Mouse (Mus musculus) neural tube, embryonic 15.5 days (tissue): ENCODE measurements around the gene Csf2rb2. TPM values are rescaled to one million over a fixed set of nuclear protein-coding genes. Genes with fewer than 3 reads are reported as not detected.
"Not testable (repeated sequence)": the region's sequence is repeated elsewhere in the genome, so short reads cannot be mapped to it uniquely, and the experiment has no call there.

ENCODE experiments used
- ATAC-seq: fragments of 200-750 bp; cut with Nextera tagmentation; 2 replicates; pipeline ENCODE4 v1.8.0; 2017; ENCODE audit warnings: mild to moderate bottlenecking, moderate TSS enrichment, moderate library complexity; ENCODE audit not compliant: low FRiP score
- H3K27ac ChIP-seq: fragments of 300-500 bp; sonication (generic); replicated peaks from 2 replicates; pipeline ENCODE4 v1.5.1; 2015; ENCODE audit warnings: mild to moderate bottlenecking, inconsistent platforms
- H3K27me3 ChIP-seq: fragments of 300-500 bp; sonication (generic); replicated peaks from 2 replicates; pipeline ENCODE4 v1.6.1; 2015; ENCODE audit warnings: inconsistent platforms
- H3K36me3 ChIP-seq: fragments of 300-500 bp; sonication (generic); 2 replicates; pipeline ENCODE4 v1.6.1; 2015; ENCODE audit warnings: inconsistent platforms
- H3K4me1 ChIP-seq: fragments of 300-500 bp; sonication (generic); 2 replicates; pipeline ENCODE4 v1.6.1; 2015; ENCODE audit warnings: inconsistent platforms
- H3K4me2 ChIP-seq: fragments of 300-500 bp; sonication (generic); 2 replicates; pipeline ENCODE4 v1.6.1; 2015; ENCODE audit warnings: inconsistent platforms, mild to moderate bottlenecking, moderate library complexity
- H3K4me3 ChIP-seq: fragments of 300-500 bp; sonication (generic); replicated peaks from 2 replicates; pipeline ENCODE4 v1.5.1; 2015; ENCODE audit warnings: mild to moderate bottlenecking, inconsistent platforms
- H3K9ac ChIP-seq: fragments of 300-500 bp; sonication (generic); replicated peaks from 2 replicates; pipeline ENCODE4 v1.6.1; 2015; ENCODE audit warnings: mild to moderate bottlenecking, inconsistent platforms
- H3K9me3 ChIP-seq: fragments of 300-500 bp; sonication (generic); replicated peaks from 2 replicates; pipeline ENCODE4 v1.6.1; 2016; ENCODE audit warnings: inconsistent platforms
- WGBS: fragments of 180-500 bp; shearing (Covaris S2); methylation state at CpG from one replicate; pipeline ENCODE4 v1.1.7; 2015; ENCODE audit warnings: mixed read lengths; 5-methylcytosine and 5-hydroxymethylcytosine counted together
- polyA plus RNA-seq: library from polyadenylated mRNA; unstranded; fragments of >200 nt; fragmentation: Nextera tagmentation; extraction: Ambion mirVana; gene quantifications from 2 replicates; pipeline ENCODE4 v1.2.1, GENCODE M21; 2015

Gene Csf2rb2
- polyA plus RNA-seq, 1 experiment from 2014 or later = 0.10 TPM

GRCm38 (mm10) chr15:78310971-78311370 lies 5.5 kb upstream of the Csf2rb2 start:
- Histone ChIP-seq H3K27ac (no peak overlapping the region), H3K4me1 (no peaks in the 10 kb centered on the region), H3K9ac (no peak overlapping the region), H3K4me3 (no peak overlapping the region), H3K36me3 (no peaks in the 10 kb centered on the region), H3K4me2 (no peak overlapping the region), H3K9me3 (no peaks in the 10 kb centered on the region), H3K27me3 (no peaks in the 10 kb centered on the region)
- ATAC-seq = no peak
- 85% methylated on average over 4 of the region's 4 CpGs for WGBS

GRCm38 (mm10) chr15:78309865-78310264 lies 4.3 kb upstream of the Csf2rb2 start:
- H3K9me3 ChIP-seq = no peaks in the 10 kb centered on the region
- no peak overlapping the region for H3K27ac ChIP-seq
- H3K4me3 ChIP-seq = no peak overlapping the region
- no peaks in the 10 kb centered on the region for H3K27me3 ChIP-seq
- WGBS = 43% methylated on average over 5 of the region's 5 CpGs
- no peak overlapping the region for H3K4me2 ChIP-seq
- no peak for ATAC-seq
- H3K4me1 ChIP-seq = no peaks in the 10 kb centered on the region
- no peak overlapping the region for H3K9ac ChIP-seq
- no peaks in the 10 kb centered on the region for H3K36me3 ChIP-seq

- 90% methylated on average over 6 of the region's 6 CpGs for WGBS
- Histone ChIP-seq H3K4me2 (no peak overlapping the region), H3K36me3 (no peaks in the 10 kb centered on the region), H3K4me3 (no peak overlapping the region), H3K27ac (no peak overlapping the region), H3K9me3 (no peaks in the 10 kb centered on the region), H3K4me1 (no peaks in the 10 kb centered on the region), H3K9ac (no peak overlapping the region), H3K27me3 (no peaks in the 10 kb centered on the region)
- no peak for ATAC-seq
Observed at GRCm38 (mm10) chr15:78303665-78304233, 1.8 kb downstream of the Csf2rb2 start.

GRCm38 (mm10) chr15:78302718-78303117 lies 2.8 kb downstream of the Csf2rb2 start:
- ATAC-seq = no peak
- Histone ChIP-seq H3K4me1 (no peaks in the 10 kb centered on the region), H3K4me3 (no peak overlapping the region), H3K9me3 (no peaks in the 10 kb centered on the region), H3K4me2 (no peak overlapping the region), H3K27ac (no peak overlapping the region), H3K36me3 (no peaks in the 10 kb centered on the region), H3K9ac (no peak overlapping the region), H3K27me3 (no peaks in the 10 kb centered on the region)
- 97% methylated on average over 4 of the region's 4 CpGs for WGBS

GRCm38 (mm10) chr15:78300773-78301172 lies 4.7 kb downstream of the Csf2rb2 start:
- Histone ChIP-seq H3K9ac (no peak overlapping the region), H3K27me3 (no peaks in the 10 kb centered on the region), H3K4me2 (no peak overlapping the region), H3K36me3 (no peaks in the 10 kb centered on the region), H3K27ac (no peak overlapping the region), H3K4me3 (no peak overlapping the region), H3K9me3 (no peaks in the 10 kb centered on the region), H3K4me1 (no peaks in the 10 kb centered on the region)
- ATAC-seq = no peak

GRCm38 (mm10) chr15:78299641-78300040 lies 5.9 kb downstream of the Csf2rb2 start:
- Histone ChIP-seq H3K9ac (no peak overlapping the region), H3K4me3 (no peak overlapping the region), H3K27me3 (no peaks in the 10 kb centered on the region), H3K27ac (no peak overlapping the region), H3K4me1 (no peaks in the 10 kb centered on the region), H3K4me2 (no peak overlapping the region), H3K36me3 (no peaks in the 10 kb centered on the region), H3K9me3 (no peaks in the 10 kb centered on the region)
- ATAC-seq = no peak
- WGBS = 85% methylated on average over 3 of the region's 3 CpGs

GRCm38 (mm10) chr15:78298558-78298957 lies 7.0 kb downstream of the Csf2rb2 start:
- 95% methylated on average over 1 of the region's 1 CpGs for WGBS
- ATAC-seq = no peak
- no peak overlapping the region for H3K9ac ChIP-seq

GRCm38 (mm10) chr15:78293716-78294115 lies 11.8 kb downstream of the Csf2rb2 start:
- H3K9ac ChIP-seq = no peak overlapping the region
- 0 out of 2 replicates have a peak, but pooled peaks cover 5% of the 10 kb centered on the region for H3K4me1 ChIP-seq
- H3K4me3 ChIP-seq = no peak overlapping the region
- H3K4me2 ChIP-seq = no peak overlapping the region
- WGBS = 95% methylated on average over 4 of the region's 4 CpGs
- ATAC-seq = no peak
- H3K36me3 ChIP-seq = no peaks in the 10 kb centered on the region
- no peak overlapping the region for H3K27ac ChIP-seq
- no peaks in the 10 kb centered on the region for H3K27me3 ChIP-seq
- no peaks in the 10 kb centered on the region for H3K9me3 ChIP-seq

More at GRCm38 (mm10) chr15:78298558-78298957, 7.0 kb downstream of the Csf2rb2 start:
- Histone ChIP-seq H3K4me3 (no peak overlapping the region), H3K4me2 (no peak overlapping the region), H3K27me3 (no peaks in the 10 kb centered on the region), H3K27ac (no peak overlapping the region), H3K9me3 (no peaks in the 10 kb centered on the region), H3K36me3 (no peaks in the 10 kb centered on the region), H3K4me1 (no peaks in the 10 kb centered on the region)

GRCm38 (mm10) chr15:78293228-78293627 lies 12.3 kb downstream of the Csf2rb2 start:
- not testable (repeated sequence) for H3K4me3 ChIP-seq, H3K9ac ChIP-seq, H3K4me2 ChIP-seq, H3K4me1 ChIP-seq, H3K36me3 ChIP-seq, ATAC-seq, H3K27me3 ChIP-seq, H3K27ac ChIP-seq, H3K9me3 ChIP-seq
- 17% methylated on average over 2 of the region's 2 CpGs for WGBS

- not testable (repeated sequence) for H3K4me2 ChIP-seq, H3K4me1 ChIP-seq, H3K27me3 ChIP-seq, ATAC-seq, H3K36me3 ChIP-seq, H3K4me3 ChIP-seq, H3K9ac ChIP-seq, H3K27ac ChIP-seq, H3K9me3 ChIP-seq
- WGBS = 73% methylated on average over 5 of the region's 5 CpGs
Observed at GRCm38 (mm10) chr15:78289775-78290174, 15.7 kb downstream of the Csf2rb2 start.

- H3K9ac ChIP-seq = no peak overlapping the region
- no peak for ATAC-seq
- H3K4me2 ChIP-seq = no peak overlapping the region
- H3K27ac ChIP-seq = no peak overlapping the region
- H3K27me3 ChIP-seq = no peaks in the 10 kb centered on the region
- H3K36me3 ChIP-seq = no peaks in the 10 kb centered on the region
- H3K9me3 ChIP-seq = no peaks in the 10 kb centered on the region
- WGBS = 89% methylated on average over 5 of the region's 5 CpGs
- 0 out of 2 replicates have a peak, but pooled peaks cover 5% of the 10 kb centered on the region for H3K4me1 ChIP-seq
- H3K4me3 ChIP-seq = no peak overlapping the region
Observed at GRCm38 (mm10) chr15:78287941-78288340, 17.6 kb downstream of the Csf2rb2 start.

GRCm38 (mm10) chr15:78278308-78278707 lies 27.2 kb downstream of the Csf2rb2 start:
- Histone ChIP-seq H3K9ac (no peak overlapping the region), H3K36me3 (no peaks in the 10 kb centered on the region), H3K4me2 (no peak overlapping the region), H3K4me3 (no peak overlapping the region), H3K27me3 (no peaks in the 10 kb centered on the region), H3K27ac (no peak overlapping the region), H3K4me1 (no peaks in the 10 kb centered on the region), H3K9me3 (no peaks in the 10 kb centered on the region)
- 78% methylated on average over 2 of the region's 2 CpGs for WGBS
- ATAC-seq = no peak

GRCm38 (mm10) chr15:78271208-78271607 lies 34.3 kb downstream of the Csf2rb2 start:
- H3K4me3 ChIP-seq = no peak overlapping the region
- H3K36me3 ChIP-seq = no peaks in the 10 kb centered on the region
- H3K9me3 ChIP-seq = no peaks in the 10 kb centered on the region; the same call in 1 of the 2 replicates
- H3K4me1 ChIP-seq = no peaks in the 10 kb centered on the region
- H3K27ac ChIP-seq = no peak overlapping the region
- ATAC-seq = no peak
- no peak overlapping the region for H3K9ac ChIP-seq
- no peaks in the 10 kb centered on the region for H3K27me3 ChIP-seq
- no peak overlapping the region for H3K4me2 ChIP-seq
